Mouse (Mus musculus) layer of hippocampus, adult 2 months (tissue): ENCODE measurements at regions not wholly inside any gene's neighbourhood (a gene's known extent, or its start where the extent isn't known, plus 50 kb on each side); places are given as distances from the start of the nearest gene placed in this dataset.

Source experiments
- DNase-seq, 2 experiments: peaks; one replicate each; pipeline ENCODE4 v3.0.0; 2022; ENCODE audit warnings: low spot score in 2 of 2
- H3K27ac ChIP-seq: fragments of 200-600 bp; 2 replicates; pipeline ENCODE4 v1.8.1; 2022
- H3K4me3 ChIP-seq: fragments of 200-600 bp; 2 replicates; pipeline ENCODE4 v1.8.1; 2022; ENCODE audit warnings: mild to moderate bottlenecking
- CTCF ChIP-seq: fragments of 200-600 bp; conservative IDR thresholded peaks from 2 replicates; pipeline ENCODE4 v1.8.1; 2022; ENCODE audit warnings: antibody characterized with exemption, mild to moderate bottlenecking, moderate library complexity

- H3K4me3 ChIP-seq, result no peak overlapping the region
- H3K27ac ChIP-seq, result no peak overlapping the region
- TF ChIP-seq CTCF, result no peak
- DNase-seq, result no peak
These were observed 889.9 kb downstream of the Stim2 start for GRCm38 (mm10) chr5:54888172-54888571.

- H3K4me3 ChIP-seq, result peak overlapping the region; percentile 23; the same call in 1 of the 2 replicates
- no peak for DNase-seq
- H3K27ac ChIP-seq, result no peak overlapping the region
- TF ChIP-seq CTCF, result no peak
These were observed 896.4 kb downstream of the Stim2 start for GRCm38 (mm10) chr5:54894496-54895250.
